Mouse (Mus musculus) macrophage (primary cell): ENCODE data around the gene Sh3bp5. TPM values are rescaled to one million over a fixed set of nuclear protein-coding genes. Genes with fewer than 3 reads are reported as not detected.

Source experiments
- H3K27ac ChIP-seq: fragments of 350-480 bp; formaldehyde crosslinking; 2 replicates; pipeline ENCODE4 v1.9.0; 2021
- H3K36me3 ChIP-seq: fragments of 350-480 bp; formaldehyde crosslinking; 2 replicates; pipeline ENCODE4 v1.9.0; 2021; ENCODE audit errors: inconsistent target
- H3K4me3 ChIP-seq: fragments of 350-480 bp; formaldehyde crosslinking; 2 replicates; pipeline ENCODE4 v1.9.0; 2021; ENCODE audit errors: inconsistent target
- H3K79me2 ChIP-seq: fragments of 350-480 bp; formaldehyde crosslinking; 2 replicates; pipeline ENCODE4 v1.9.0; 2021; ENCODE audit errors: inconsistent target
- WGBS: methylation state at CpG from one replicate; pipeline ENCODE4 v1.1.7; 2026; ENCODE audit warnings: inconsistent platforms; ENCODE audit not compliant: missing documents; 5-methylcytosine and 5-hydroxymethylcytosine counted together
- polyA plus RNA-seq: library from polyadenylated mRNA; stranded (reverse); fragments of 250-400 nt; gene quantifications from 3 replicates; pipeline ENCODE4 v1.2.4, GENCODE M21; 2018; ENCODE audit warnings: inconsistent platforms

Gene Sh3bp5
- polyA plus RNA-seq, 1 experiment from 2014 or later, result 150 TPM

GRCm38 (mm10) chr14:31337947-31338346, 97.9 kb downstream of the Sh3bp5 start:
- peaks cover 60% of the 10 kb centered on the region for H3K79me2 ChIP-seq
- peaks cover 10% of the 10 kb centered on the region for H3K36me3 ChIP-seq
- H3K4me3 ChIP-seq, result peak overlapping the region; percentile 81
- no peak overlapping the region for H3K27ac ChIP-seq

DNA sequence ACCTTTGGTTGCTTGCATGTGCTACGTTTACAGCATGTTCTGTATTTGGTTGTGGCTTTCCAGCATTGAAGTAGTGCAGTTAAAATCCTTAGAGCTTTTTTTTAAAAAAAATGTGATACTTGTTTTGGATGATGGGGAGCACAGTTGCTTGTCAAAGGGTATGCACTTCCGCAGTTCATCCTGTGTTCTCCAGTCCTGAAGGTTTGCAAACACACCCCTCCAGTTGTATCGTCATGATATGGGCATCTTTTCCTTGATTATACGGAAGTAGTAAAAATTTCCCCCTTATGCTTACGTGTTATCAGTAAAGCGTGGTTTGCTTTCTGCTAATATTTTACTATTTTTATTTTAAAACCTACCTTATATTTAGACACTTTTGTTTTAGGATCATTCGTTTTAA, 98.5 kb downstream of the Sh3bp5 start:
- H3K4me3 ChIP-seq, result peak overlapping the region; percentile 81
- peaks cover 55% of the 10 kb centered on the region for H3K79me2 ChIP-seq
- WGBS, result 0% methylated on average over 7 of the region's 7 CpGs
- H3K27ac ChIP-seq, result no peak overlapping the region
- peaks cover 7% of the 10 kb centered on the region; the same call in 1 of the 2 replicates for H3K36me3 ChIP-seq

- peaks cover 47% of the 10 kb centered on the region for H3K79me2 ChIP-seq
- H3K4me3 ChIP-seq, result peak within 1 kb of the TSS; percentile 81
- H3K36me3 ChIP-seq, result peaks cover 7% of the 10 kb centered on the region; the same call in 1 of the 2 replicates
- under 1% methylated on average over 70 of the region's 78 CpGs for WGBS
- H3K27ac ChIP-seq, result 0 out of 2 replicates have a peak within 1 kb of the TSS, but pooled peaks have one; percentile 21
Observed at GRCm38 (mm10) chr14:31336369-31337155, 99.3 kb downstream of the Sh3bp5 start, which contains the start of gene Capn7. TSS of gene Capn7 (plus strand) at chr14:31336638.

DNA sequence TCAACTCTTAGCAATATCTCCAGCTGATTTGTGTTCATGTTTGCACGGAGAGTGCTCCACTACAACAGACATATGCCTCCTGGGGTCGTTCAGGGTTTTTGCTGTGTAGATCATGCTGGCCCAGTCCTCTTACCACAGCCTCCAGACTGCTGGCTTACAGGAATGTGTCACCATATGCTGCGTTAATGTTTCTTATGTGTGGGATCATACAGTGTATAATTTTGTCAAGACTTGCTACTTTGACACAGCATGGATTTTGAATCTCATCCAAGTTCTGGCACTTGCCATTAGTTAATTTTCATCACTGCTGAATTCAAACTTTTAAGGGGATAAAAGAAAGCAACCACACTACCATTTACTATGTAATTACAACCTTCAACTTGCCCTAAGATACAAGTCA, 100.1 kb downstream of the Sh3bp5 start:
- 0 out of 2 replicates have a peak overlapping the region, but pooled peaks have one; percentile 21 for H3K27ac ChIP-seq
- H3K79me2 ChIP-seq, result peaks cover 39% of the 10 kb centered on the region
- H3K4me3 ChIP-seq, result peak overlapping the region; percentile 46
- WGBS, result 67% methylated on average over 3 of the region's 3 CpGs
- H3K36me3 ChIP-seq, result peaks cover 5% of the 10 kb centered on the region; the same call in 1 of the 2 replicates

DNA sequence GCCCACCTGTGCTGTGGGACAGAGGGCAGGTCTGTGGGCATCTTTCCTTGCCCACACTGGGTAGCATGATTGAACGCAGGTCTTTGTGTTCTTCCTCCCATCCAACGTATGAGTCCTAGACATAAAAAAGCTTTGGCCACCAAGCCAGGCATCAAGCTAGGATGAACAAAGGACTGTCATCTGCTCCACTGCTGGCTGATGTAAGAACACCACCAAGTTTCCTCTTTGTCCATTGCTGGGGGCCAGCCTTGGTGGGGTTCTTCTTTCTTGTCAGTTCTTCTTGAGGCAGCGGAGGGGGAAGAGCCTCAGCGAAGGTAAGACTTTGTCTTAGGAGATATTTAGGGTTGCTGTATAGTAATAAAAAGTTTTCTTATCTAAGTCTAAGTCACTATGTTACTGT, 104.9 kb downstream of the Sh3bp5 start:
- Histone ChIP-seq H3K27ac (no peak overlapping the region), H3K4me3 (no peak overlapping the region), H3K36me3 (no peaks in the 10 kb centered on the region), H3K79me2 (no peaks in the 10 kb centered on the region)
- 90% methylated on average over 4 of the region's 4 CpGs for WGBS

DNA sequence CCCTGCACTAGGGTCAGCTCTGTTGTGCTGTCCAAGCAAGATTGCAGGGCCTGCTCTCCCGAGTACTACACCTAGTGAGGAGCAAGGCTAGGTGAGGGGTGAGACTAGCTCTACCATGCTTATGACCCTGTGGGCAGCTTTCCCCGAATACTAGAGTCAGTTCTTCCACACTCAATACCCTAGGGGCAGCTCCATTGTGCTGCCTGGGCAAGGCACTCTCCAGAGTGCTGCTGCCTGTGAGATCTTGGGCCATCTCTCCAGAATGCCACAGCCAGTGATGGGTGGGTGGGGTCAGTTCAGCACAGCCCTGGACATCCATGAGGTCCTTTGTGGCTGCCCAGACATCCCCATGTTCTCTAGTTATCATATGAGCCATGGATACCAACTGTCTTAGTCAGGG, 106.1 kb downstream of the Sh3bp5 start:
- no peaks in the 10 kb centered on the region for H3K36me3 ChIP-seq
- WGBS, result 83% methylated on average over 2 of the region's 2 CpGs
- H3K79me2 ChIP-seq, result no peaks in the 10 kb centered on the region
- H3K4me3 ChIP-seq, result no peak overlapping the region
- no peak overlapping the region for H3K27ac ChIP-seq

DNA sequence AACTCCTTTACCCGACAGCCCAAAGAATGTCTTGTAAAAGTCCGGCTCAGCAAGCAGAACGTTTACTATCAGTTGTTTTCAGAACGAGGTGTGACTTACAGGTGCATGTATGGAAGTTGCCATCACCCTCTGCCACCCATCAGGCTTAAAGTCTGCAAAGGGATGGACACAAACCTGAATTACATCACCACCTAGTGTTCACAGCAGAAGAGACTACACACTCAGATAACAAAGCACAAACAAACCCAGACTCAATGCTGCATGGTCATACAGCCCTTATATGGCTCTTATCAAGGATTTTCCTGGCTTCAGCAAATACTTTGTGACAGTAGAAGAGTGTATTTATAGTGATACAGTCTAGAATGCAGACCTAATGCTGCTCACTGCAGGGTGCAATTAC, 108.2 kb downstream of the Sh3bp5 start:
- no peaks in the 10 kb centered on the region for H3K36me3 ChIP-seq
- H3K27ac ChIP-seq, result no peak overlapping the region
- H3K79me2 ChIP-seq, result no peaks in the 10 kb centered on the region
- 84% methylated on average over 4 of the region's 4 CpGs for WGBS
- H3K4me3 ChIP-seq, result no peak overlapping the region

GRCm38 (mm10) chr14:31327196-31327595, 108.7 kb downstream of the Sh3bp5 start:
- Histone ChIP-seq H3K79me2 (no peaks in the 10 kb centered on the region), H3K36me3 (no peaks in the 10 kb centered on the region), H3K4me3 (no peak overlapping the region), H3K27ac (no peak overlapping the region)
- whole genome bisulfite sequencing, result 94% methylated on average over 1 of the region's 1 CpGs

DNA sequence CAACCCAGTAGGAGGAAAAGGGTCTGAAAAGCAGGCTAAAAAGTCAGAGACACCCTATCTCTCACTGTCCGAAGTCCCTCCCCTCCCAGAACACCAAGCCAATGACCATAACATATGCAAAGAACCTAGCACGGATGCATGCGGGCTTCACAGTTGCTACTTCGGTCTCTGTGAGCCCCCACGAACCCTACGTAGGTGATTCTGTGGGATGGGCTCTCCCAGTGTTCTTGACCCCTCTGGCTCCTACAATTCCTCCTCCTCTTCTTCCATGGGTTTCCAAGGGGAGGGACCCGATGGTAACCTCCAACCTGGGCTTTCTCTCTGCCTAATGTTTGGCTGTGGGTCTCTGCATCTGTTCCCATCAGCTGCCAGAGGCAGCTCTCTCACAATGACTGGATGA, 109.1 kb downstream of the Sh3bp5 start:
- Histone ChIP-seq H3K4me3 (no peak overlapping the region), H3K79me2 (no peaks in the 10 kb centered on the region), H3K36me3 (no peaks in the 10 kb centered on the region), H3K27ac (no peak overlapping the region)
- 92% methylated on average over 7 of the region's 7 CpGs for WGBS

DNA sequence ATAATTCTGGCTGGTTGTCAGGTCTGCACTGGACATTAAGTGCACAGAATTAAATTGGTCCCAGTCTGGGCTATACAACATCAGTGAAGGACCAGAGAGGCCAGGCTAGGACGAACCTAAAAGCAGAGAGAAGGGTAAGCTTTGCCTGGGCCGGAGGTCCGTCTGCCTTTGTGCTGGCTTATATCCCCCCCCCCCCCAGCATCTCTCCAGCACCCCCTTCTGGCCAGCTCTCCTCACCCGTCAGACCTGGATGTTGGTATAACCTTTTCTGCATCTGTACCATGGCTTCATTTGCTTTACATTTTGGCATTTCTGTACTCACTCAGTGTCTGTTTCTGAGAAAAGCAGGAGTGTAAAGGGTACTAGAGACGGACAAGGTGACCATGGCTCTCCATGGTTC, 110.3 kb downstream of the Sh3bp5 start:
- Histone ChIP-seq H3K4me3 (no peak overlapping the region), H3K27ac (no peak overlapping the region), H3K79me2 (no peaks in the 10 kb centered on the region), H3K36me3 (no peaks in the 10 kb centered on the region)
- 55% methylated on average over 5 of the region's 5 CpGs for WGBS

- H3K27ac ChIP-seq, result no peak overlapping the region
- no peak overlapping the region for H3K4me3 ChIP-seq
- 79% methylated on average over 10 of the region's 10 CpGs for WGBS
- no peaks in the 10 kb centered on the region for H3K79me2 ChIP-seq
- no peaks in the 10 kb centered on the region for H3K36me3 ChIP-seq
Observed at GRCm38 (mm10) chr14:31324851-31325250, 111.0 kb downstream of the Sh3bp5 start.

DNA sequence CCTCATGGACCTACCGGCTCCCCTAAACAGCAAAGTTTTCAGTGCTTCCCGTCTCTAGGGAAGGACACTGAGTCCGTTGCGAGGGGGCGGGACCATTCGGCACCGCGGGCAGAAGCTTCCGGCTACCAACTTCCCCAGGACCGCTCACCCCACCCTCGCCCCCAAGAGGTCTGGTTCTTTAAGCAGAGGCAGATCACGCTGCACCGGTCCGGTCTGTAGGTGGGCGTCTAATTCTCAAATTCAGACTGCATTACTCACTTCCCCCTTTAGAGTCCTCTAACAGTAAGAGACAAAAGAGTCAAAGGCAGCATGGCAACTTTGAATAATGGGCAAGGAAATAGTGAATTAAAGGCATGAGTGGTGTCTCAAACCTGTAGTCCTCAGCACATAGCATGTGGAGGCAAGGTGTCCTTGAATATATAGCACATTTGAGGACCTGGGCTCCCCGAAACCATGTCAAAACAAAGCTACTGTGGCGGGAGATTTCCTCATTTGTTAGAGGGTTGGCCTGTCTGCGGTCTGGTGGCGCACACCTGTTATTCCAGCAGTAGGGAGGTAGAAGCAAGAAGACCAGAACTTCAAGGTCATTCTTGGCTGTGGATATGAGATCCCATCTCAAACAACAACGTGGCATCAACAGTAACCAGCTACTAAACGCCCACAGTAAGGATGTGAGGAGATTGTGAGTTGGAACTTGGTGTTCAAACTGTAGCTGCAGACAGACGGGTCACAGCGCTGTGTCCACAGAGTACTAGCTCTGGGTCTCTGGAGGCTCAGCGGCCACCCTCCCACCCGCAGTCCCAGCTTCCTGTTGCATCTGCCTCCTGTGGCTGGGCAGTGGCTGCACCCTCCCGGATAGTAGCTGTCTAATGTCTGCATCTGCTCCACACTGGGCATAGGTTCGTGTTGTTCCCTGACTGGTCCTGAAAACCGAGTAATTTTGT, 111.8 kb downstream of the Sh3bp5 start, which contains the start of gene Dnah1:
Gene Dnah1, minus strand, starts transcription at position 48 of the 944 bp plus-strand sequence.
- H3K36me3 ChIP-seq, result no peaks in the 10 kb centered on the region
- WGBS, result 9% methylated on average over 28 of the region's 28 CpGs
- peak within 1 kb of the TSS; percentile 26 for H3K4me3 ChIP-seq
- no peaks in the 10 kb centered on the region for H3K79me2 ChIP-seq
- H3K27ac ChIP-seq, result peak within 1 kb of the TSS; percentile 2; the same call in 1 of the 2 replicates

- Histone ChIP-seq H3K36me3 (no peaks in the 10 kb centered on the region), H3K4me3 (peak overlapping the region; percentile 26), H3K27ac (no peak overlapping the region), H3K79me2 (no peaks in the 10 kb centered on the region)
- 60% methylated on average over 4 of the region's 4 CpGs for WGBS
Observed at GRCm38 (mm10) chr14:31323189-31323588, 112.7 kb downstream of the Sh3bp5 start.

DNA sequence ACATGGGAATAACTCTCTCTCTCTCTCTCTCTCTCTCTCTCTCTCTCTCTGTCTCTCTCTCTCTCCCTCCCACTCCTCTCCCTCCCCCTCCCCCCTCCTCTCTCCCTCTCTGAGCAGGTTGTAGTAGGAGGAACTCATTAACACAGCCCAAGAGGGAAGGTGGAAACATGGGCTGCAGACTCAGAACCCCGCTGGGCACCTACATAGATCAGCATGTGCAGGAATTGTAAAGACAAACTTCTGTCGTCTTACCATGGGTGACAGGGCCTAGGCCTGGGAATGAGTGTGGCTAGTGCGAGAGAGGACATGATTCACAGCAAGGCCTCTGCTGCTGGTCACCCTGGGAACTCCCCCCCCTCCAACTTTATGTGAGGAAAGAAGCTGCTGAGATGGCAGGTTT, 113.7 kb downstream of the Sh3bp5 start:
- 92% methylated on average over 3 of the region's 3 CpGs for WGBS
- Histone ChIP-seq H3K36me3 (no peaks in the 10 kb centered on the region), H3K4me3 (no peak overlapping the region), H3K79me2 (no peaks in the 10 kb centered on the region), H3K27ac (no peak overlapping the region)

DNA sequence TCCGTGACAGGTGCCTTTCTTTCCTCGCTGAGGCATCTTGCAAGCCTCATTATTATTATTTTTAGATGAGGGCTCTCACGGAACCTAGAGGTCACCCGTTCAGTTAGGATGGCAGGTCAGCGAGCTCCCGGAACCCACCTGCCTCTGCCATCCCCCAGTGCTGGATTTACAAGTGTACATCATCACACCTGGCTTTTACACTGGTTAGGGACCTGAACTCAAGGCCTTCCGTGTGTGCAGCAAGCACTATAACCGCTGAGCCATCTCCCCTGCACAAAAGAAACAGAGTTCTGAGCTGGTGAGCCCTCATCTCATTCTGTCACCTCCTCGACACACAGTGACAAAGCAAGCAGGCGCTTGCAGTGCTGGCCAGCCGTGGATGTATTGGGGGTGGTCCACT, 114.7 kb downstream of the Sh3bp5 start:
- no peak overlapping the region for H3K27ac ChIP-seq
- WGBS, result 96% methylated on average over 11 of the region's 11 CpGs
- no peaks in the 10 kb centered on the region for H3K36me3 ChIP-seq
- H3K4me3 ChIP-seq, result no peak overlapping the region
- H3K79me2 ChIP-seq, result no peaks in the 10 kb centered on the region
